Mouse (Mus musculus) hindbrain, embryonic 12.5 days (tissue): ENCODE data around the gene Lmnb2. TPM values are rescaled to one million over a fixed set of nuclear protein-coding genes. Genes with fewer than 3 reads are reported as not detected.

Experiments used
- ATAC-seq: fragments of 200-750 bp; cut with Nextera tagmentation; 2 replicates; pipeline ENCODE4 v1.8.0; 2017; ENCODE audit warnings: moderate TSS enrichment; ENCODE audit not compliant: low FRiP score
- H3K27ac ChIP-seq: fragments of 300-500 bp; sonication (generic); 2 replicates; pipeline ENCODE4 v1.5.1; 2016; ENCODE audit warnings: mild to moderate bottlenecking
- H3K27me3 ChIP-seq: fragments of 300-500 bp; sonication (generic); 2 replicates; pipeline ENCODE4 v1.6.1; 2016; ENCODE audit warnings: mild to moderate bottlenecking
- H3K36me3 ChIP-seq: fragments of 300-500 bp; sonication (generic); 2 replicates; pipeline ENCODE4 v1.6.1; 2016; ENCODE audit warnings: mild to moderate bottlenecking
- H3K4me1 ChIP-seq: fragments of 300-500 bp; sonication (generic); 2 replicates; pipeline ENCODE4 v1.6.1; 2016
- H3K4me2 ChIP-seq: fragments of 300-500 bp; sonication (generic); replicated peaks from 2 replicates; pipeline ENCODE4 v1.6.1; 2016; ENCODE audit warnings: mild to moderate bottlenecking
- H3K4me3 ChIP-seq: fragments of 300-500 bp; sonication (generic); 2 replicates; pipeline ENCODE4 v1.5.1; 2016; ENCODE audit warnings: mild to moderate bottlenecking
- H3K9ac ChIP-seq: fragments of 300-500 bp; sonication (generic); 2 replicates; pipeline ENCODE4 v1.6.1; 2016; ENCODE audit warnings: mild to moderate bottlenecking, moderate library complexity
- H3K9me3 ChIP-seq: fragments of 300-500 bp; sonication (generic); replicated peaks from 2 replicates; pipeline ENCODE4 v1.6.1; 2016; ENCODE audit warnings: mild to moderate bottlenecking
- WGBS: fragments of 180-500 bp; shearing (Covaris S2); methylation state at CpG from one replicate; pipeline ENCODE4 v1.1.7; 2016; 5-methylcytosine and 5-hydroxymethylcytosine counted together
- polyA plus RNA-seq: library from polyadenylated mRNA; unstranded; fragments of >200 nt; fragmentation: Nextera tagmentation; extraction: Ambion mirVana; gene quantifications from 2 replicates; pipeline ENCODE4 v1.2.1, GENCODE M21; 2016

The Lmnb2 gene
- polyA plus RNA-seq: 56.8 and 57.9 TPM in 2 replicates

DNA sequence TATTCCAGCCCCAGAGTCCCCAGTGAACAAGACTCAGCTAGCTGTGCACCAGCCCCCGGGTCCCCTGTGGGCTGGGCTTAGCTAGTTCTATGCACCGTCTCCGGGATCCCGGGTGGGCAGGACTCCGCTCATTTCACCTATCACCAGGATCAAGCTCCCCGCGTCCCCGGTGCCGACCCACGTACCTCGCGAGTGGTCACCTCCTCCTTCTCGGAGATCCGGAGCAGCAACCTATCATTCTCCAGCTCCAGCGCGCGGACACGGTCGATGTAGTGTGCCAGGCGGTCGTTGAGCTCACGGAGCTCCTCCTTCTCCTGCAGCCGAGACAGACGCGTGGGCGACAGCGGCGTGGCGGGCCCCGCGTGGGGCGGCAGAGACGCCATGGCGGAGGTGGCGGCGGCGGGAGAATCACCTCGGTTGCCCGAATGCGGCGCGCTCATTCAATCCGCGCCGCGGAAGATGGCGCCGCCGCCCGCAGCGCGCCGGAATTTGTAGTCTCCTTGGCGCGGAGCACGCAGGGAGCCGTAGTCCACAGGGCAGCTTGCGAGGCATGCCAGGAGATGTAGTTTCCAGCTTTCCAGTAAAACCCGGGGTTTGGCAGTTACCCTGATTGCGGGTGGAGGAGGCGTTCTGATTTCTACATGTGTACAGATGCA, at the start of gene Lmnb2:
TSS of gene Lmnb2 (minus strand) at position 467 of the 656 bp plus-strand sequence.
- Histone ChIP-seq H3K36me3 (peaks cover 18% of the 10 kb centered on the region), H3K4me2 (peak within 1 kb of the TSS; percentile 98), H3K4me1 (peaks cover 33% of the 10 kb centered on the region), H3K9me3 (no peaks in the 10 kb centered on the region), H3K27me3 (peaks cover 4% of the 10 kb centered on the region), H3K9ac (peak within 1 kb of the TSS; percentile 88), H3K27ac (peak within 1 kb of the TSS; percentile 66), H3K4me3 (peak within 1 kb of the TSS; percentile 89)
- WGBS: under 1% methylated on average over 61 of the region's 61 CpGs
- peak; percentile 76 for ATAC-seq

DNA sequence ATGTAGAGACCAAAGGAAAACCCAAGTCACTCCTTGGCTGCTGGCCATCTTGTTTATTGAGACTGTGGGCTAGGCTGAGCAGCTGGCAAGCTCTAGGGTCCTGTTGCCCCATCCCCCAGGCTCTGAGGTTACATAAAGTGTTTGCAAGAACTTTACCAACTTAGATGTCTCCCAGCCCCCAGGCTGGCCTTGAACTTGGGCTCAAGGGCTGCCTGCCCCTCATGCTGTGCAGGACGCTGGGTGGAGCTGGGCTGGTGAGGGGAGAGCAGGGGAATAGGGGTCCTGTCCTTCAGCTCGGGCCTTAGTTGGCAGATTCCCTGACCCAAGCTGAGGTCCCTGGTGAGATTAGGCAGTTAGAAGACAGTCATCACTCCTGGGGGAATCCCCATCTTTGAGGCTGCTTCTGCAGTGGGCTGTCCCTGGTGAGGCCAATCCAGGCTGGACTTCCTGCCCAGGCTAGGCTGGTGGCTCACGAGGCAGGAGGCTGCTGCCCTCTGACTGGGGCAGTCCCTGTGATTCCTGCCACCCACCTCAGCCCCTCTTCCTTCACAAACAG, 49.1 kb upstream of the Lmnb2 start:
- Histone ChIP-seq H3K9me3 (peaks cover 5% of the 10 kb centered on the region), H3K4me3 (no peak overlapping the region), H3K4me2 (no peak overlapping the region), H3K27ac (no peak overlapping the region), H3K9ac (no peak overlapping the region), H3K36me3 (no peaks in the 10 kb centered on the region), H3K27me3 (no peaks in the 10 kb centered on the region), H3K4me1 (peaks cover 17% of the 10 kb centered on the region)
- WGBS: 59% methylated on average over 3 of the region's 3 CpGs
- no peak for ATAC-seq

DNA sequence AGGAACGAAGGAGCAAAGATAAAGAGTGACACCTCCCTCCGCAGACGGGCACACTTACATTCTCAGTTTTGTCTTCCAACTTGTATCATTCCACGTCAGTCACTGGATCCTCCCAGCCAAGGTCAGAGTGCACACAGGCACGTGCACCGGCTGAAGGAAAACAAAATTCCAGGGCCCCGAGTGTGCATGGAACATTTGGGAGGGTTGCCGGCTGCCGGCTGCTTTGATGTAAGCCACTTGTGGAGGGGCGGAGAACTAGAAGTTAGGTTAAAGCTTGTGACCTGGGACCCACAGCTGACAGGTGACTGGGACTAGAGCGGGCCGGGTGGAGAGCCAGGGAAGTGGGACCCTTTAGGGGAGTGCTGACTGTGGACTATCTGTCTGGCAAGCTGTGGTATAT, 48.3 kb upstream of the Lmnb2 start:
- H3K4me1 ChIP-seq: peaks cover 22% of the 10 kb centered on the region
- no peak for ATAC-seq
- H3K36me3 ChIP-seq: no peaks in the 10 kb centered on the region
- no peaks in the 10 kb centered on the region for H3K27me3 ChIP-seq
- H3K4me2 ChIP-seq: no peak overlapping the region
- H3K27ac ChIP-seq: no peak overlapping the region
- peaks cover 5% of the 10 kb centered on the region for H3K9me3 ChIP-seq
- WGBS: 50% methylated on average over 12 of the region's 12 CpGs
- H3K4me3 ChIP-seq: no peak overlapping the region
- no peak overlapping the region for H3K9ac ChIP-seq

DNA sequence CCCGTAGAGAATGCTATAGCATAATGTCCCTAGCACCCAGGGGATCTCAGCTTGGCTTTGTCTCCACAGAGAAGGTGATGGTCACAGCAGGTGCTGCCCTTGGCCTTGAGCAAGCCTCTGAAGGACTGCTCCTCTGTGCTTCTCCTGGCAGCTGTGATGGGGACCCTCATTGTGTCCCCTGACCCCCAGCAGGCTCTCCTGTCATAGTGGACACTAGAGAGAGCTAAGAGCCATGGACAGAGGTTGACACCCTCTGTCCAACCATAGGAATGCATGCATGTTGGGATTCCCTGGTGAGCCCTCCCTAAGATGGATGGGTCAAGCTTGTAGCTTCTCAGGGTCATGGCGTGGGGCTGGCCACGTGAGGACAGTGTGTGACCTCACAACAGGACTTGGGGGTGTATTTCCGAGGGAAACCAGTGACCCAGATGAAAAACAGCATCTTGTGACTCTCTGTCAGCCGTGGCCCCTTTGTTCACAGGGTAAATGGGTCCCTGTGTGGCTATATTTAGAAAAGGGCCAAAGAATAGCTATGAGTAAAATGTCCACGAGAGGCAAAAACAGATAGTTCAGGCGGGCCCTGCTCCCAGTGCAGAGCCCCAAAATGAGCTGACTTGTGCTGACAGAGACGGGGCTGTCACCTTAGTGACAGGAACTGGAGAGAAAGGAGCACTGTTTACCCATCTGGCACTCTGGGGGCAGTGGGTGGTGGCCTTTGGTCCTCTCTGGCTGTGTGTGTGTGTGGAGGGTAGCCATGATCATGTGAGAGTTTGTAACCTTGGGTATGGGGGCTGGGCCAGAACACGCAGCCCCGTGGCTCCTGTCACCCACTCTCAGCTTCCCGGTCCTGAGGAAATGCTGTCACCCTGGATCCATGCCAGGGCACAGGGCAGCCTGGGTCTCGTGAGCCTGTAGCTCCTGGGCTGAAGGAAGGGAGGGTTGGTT, 45.3 kb upstream of the Lmnb2 start:
- WGBS: 48% methylated on average over 12 of the region's 12 CpGs
- H3K4me3 ChIP-seq: no peak overlapping the region
- peaks cover 27% of the 10 kb centered on the region for H3K4me1 ChIP-seq
- no peak overlapping the region for H3K4me2 ChIP-seq
- H3K9me3 ChIP-seq: no peaks in the 10 kb centered on the region
- no peak for ATAC-seq
- no peak overlapping the region for H3K27ac ChIP-seq
- H3K36me3 ChIP-seq: no peaks in the 10 kb centered on the region
- H3K27me3 ChIP-seq: no peaks in the 10 kb centered on the region
- H3K9ac ChIP-seq: no peak overlapping the region

DNA sequence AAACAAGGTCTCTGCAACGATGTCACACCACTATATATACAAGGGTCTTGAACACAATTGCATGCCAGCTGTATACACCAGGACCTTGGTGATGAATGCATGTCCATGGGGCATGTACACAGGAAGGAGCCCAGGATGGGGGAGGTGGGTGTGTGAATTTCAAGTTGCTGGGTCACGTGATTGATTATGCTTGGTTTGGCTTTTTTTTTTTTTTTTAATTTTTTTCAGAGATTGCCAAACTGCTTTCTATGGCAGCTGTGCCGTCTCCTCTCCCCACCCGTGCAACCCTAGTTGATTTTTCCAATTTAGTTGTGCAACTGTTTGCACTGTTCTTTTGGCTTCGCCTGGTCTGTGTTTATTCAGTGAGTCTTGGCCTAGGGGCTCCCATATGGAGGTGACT, 44.5 kb upstream of the Lmnb2 start:
- H3K27me3 ChIP-seq: no peaks in the 10 kb centered on the region
- ATAC-seq: no peak
- no peaks in the 10 kb centered on the region for H3K9me3 ChIP-seq
- no peaks in the 10 kb centered on the region for H3K36me3 ChIP-seq
- no peak overlapping the region for H3K9ac ChIP-seq
- H3K4me3 ChIP-seq: no peak overlapping the region
- peaks cover 27% of the 10 kb centered on the region for H3K4me1 ChIP-seq
- H3K27ac ChIP-seq: no peak overlapping the region
- no peak overlapping the region for H3K4me2 ChIP-seq
- WGBS: 80% methylated on average over 5 of the region's 5 CpGs

DNA sequence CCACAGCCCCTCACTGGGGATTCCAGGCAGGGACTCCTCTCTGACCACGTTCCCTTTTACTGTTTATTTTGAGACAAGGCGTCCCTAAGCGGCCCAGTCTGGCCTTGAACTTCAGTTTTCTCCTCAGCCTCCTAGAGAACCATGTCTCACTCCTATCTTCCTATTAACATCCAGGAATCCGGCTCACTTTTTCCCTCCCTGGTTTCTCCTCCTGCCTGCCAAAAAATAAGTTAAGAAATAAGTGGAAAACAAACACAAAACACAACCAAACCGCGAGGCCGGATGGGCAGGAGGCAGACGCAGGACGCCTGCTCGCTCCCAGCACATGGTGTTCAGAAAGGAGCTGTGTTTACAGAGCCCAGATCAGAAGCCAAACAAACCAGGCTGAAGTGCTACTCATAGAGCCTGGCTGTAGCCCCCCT, 44.0 kb upstream of the Lmnb2 start:
- Histone ChIP-seq H3K27ac (no peak overlapping the region), H3K4me2 (no peak overlapping the region), H3K4me1 (peaks cover 23% of the 10 kb centered on the region), H3K9me3 (no peaks in the 10 kb centered on the region), H3K27me3 (no peaks in the 10 kb centered on the region), H3K4me3 (no peak overlapping the region), H3K36me3 (no peaks in the 10 kb centered on the region), H3K9ac (no peak overlapping the region)
- no peak for ATAC-seq
- 50% methylated on average over 10 of the region's 10 CpGs for WGBS

DNA sequence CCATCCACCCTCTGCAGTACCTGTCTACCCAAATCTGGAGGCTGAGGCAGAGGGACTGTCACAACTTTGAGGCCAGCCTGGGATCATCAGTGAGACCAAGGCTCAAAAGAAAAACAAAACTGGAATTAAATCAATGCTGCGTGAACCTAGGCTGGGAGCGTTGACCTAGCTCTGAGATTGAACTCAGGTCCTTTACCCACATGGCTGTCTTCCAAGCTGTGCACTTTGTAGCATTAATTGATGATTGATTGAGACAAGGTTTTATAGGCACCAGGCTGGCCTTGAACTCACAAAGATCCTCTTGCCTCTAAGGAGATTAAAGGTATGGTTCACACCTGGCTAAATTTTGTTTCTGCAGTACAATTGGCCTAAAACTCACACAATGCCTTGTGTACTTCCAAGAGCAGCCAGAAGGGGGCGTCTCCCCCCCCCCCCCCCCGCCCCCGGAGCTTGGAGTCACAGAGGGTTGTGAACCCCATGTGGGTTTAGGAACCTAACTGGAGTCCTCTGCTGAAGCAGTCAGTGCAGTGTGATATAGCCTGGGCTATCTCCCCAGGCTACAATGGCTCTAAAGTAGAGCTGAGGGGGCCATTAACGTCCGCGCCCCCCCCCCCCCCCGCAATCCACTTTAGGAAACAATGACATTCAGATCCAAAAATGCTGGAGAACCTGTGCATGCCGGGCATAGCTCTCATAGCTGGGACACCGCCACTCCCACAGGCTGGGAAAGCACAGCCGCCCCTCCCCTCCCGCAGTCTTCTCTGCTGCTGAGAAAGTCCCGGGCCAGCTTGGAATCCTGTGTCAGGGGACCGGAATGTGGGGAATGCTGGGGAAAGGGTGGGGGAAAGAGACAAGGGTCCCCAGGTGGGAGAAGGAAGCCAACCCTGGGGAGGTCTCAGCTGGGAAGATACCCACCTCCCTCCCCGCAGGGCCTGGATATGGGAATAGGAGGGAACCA, 42.8 kb upstream of the Lmnb2 start:
- Histone ChIP-seq H3K27ac (peak overlapping the region; percentile 30; the same call in 1 of the 2 replicates), H3K36me3 (no peaks in the 10 kb centered on the region), H3K9ac (peak overlapping the region; percentile 23; the same call in 1 of the 2 replicates), H3K4me1 (peaks cover 20% of the 10 kb centered on the region), H3K4me3 (no peak overlapping the region), H3K4me2 (no peak overlapping the region), H3K27me3 (no peaks in the 10 kb centered on the region), H3K9me3 (no peaks in the 10 kb centered on the region)
- ATAC-seq: no peak
- 11% methylated on average over 16 of the region's 16 CpGs for WGBS

DNA sequence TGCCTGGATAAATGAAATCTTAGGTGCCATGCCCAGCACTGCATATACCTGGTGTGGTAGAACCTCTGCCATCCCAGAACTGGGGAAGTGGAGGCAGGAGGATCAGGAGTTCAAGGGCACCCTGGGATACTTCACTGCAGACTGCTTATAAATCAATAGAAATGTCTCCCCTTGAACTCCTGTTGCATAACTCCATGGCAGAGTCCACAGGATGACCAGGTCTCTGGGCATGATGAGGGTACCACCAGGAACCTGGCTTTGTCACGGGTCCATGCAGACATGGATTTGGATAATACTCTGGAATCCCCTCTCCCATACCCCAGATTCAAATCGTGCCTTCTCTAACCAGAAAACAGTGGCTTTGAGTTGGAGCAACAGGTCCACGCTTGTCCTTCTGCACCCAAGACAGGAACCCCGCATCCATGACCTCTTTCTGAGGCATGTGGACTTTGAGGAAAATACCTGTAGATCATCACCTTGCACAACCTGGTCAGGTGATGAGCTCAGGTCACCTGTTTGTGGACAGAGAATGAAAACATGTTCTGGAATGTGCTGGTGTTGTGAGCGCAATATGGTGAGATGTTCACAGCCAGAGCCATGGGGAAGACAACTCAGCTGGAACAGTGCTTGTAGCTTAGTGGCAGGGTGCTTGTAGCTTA, 41.1 kb upstream of the Lmnb2 start:
- 88% methylated on average over 5 of the region's 5 CpGs for WGBS
- ATAC-seq: no peak
- Histone ChIP-seq H3K4me1 (peaks cover 24% of the 10 kb centered on the region), H3K4me2 (no peak overlapping the region), H3K9ac (no peak overlapping the region), H3K4me3 (no peak overlapping the region), H3K27me3 (no peaks in the 10 kb centered on the region), H3K27ac (no peak overlapping the region), H3K36me3 (no peaks in the 10 kb centered on the region), H3K9me3 (no peaks in the 10 kb centered on the region)

DNA sequence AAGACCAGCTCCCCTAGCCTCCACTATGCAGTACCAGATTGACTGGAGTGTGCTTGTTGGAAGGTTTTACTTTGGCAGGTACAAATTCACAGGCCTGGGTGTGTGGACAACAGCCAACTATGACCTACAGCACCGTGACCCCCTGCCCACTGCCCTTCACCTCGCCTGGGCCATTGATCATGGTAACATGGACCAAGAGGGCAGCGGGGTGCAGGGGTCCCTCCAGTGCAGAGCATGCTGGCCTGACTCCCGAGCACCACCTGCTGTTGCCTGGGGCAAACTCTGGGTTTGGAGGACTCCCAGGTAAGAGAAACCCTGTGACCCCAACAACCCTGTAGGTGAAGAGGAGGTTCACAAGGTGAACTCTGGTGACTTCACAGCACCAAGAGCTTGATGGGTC, 39.7 kb upstream of the Lmnb2 start:
- Histone ChIP-seq H3K4me1 (peaks cover 17% of the 10 kb centered on the region), H3K4me3 (no peak overlapping the region), H3K27ac (no peak overlapping the region), H3K4me2 (no peak overlapping the region; the same call in 1 of the 2 replicates), H3K27me3 (0 out of 2 replicates have a peak, but pooled peaks cover 3% of the 10 kb centered on the region), H3K9ac (no peak overlapping the region), H3K9me3 (no peaks in the 10 kb centered on the region), H3K36me3 (no peaks in the 10 kb centered on the region)
- WGBS: 63% methylated on average over 4 of the region's 4 CpGs
- ATAC-seq: no peak

DNA sequence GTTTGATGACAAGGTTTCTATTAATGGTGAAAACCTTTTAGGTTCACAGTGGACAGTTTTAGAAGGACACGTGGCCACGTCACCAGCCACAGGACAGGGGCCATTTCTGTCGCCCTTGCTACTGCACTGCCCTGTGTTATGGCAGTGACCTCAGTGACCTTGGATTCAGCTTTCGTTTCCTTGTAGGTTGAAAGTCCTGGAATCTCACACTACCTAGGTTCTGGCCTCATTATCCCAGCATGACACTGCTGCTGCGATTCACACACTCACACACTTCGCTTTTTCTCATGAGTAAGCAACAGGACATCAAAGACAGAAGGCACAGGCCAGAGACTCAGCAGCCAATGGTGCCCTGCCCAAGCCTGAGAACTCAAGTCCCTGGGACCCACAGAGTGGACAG, 38.9 kb upstream of the Lmnb2 start:
- 73% methylated on average over 6 of the region's 6 CpGs for WGBS
- Histone ChIP-seq H3K4me2 (no peak overlapping the region), H3K27ac (no peak overlapping the region), H3K4me3 (no peak overlapping the region), H3K9me3 (no peaks in the 10 kb centered on the region), H3K9ac (no peak overlapping the region), H3K4me1 (peaks cover 16% of the 10 kb centered on the region), H3K27me3 (peaks cover 7% of the 10 kb centered on the region), H3K36me3 (no peaks in the 10 kb centered on the region)
- ATAC-seq: no peak

DNA sequence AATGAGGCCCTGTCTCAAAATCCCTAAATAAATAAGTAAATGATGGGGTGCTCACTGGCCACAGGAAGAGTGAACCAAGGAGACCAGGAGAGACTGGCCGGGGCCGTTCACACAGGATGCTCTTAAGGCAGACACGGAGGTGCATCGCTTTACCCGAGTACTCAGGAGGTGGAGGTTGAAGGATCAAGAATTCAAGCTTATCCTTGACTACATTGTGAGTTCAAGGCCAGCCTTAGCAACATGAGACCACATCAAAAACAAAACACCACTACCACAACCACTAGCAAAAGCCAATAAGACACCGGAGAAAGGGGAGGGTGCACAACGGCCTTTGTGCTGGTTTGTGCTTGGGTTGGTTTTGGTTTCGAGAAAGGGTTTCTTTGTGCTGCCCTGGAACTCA, 38.3 kb upstream of the Lmnb2 start:
- ATAC-seq: no peak
- Histone ChIP-seq H3K27me3 (peaks cover 7% of the 10 kb centered on the region), H3K4me3 (no peak overlapping the region), H3K4me2 (no peak overlapping the region), H3K27ac (no peak overlapping the region), H3K9ac (no peak overlapping the region), H3K36me3 (no peaks in the 10 kb centered on the region), H3K9me3 (no peaks in the 10 kb centered on the region), H3K4me1 (peaks cover 13% of the 10 kb centered on the region)
- WGBS: 91% methylated on average over 8 of the region's 8 CpGs
